Mouse (Mus musculus): ENCODE data around the gene Tcf23. TPM values are rescaled to one million over a fixed set of nuclear protein-coding genes. Genes with fewer than 3 reads are reported as not detected.
"Not testable (repeated sequence)": the region's sequence is repeated elsewhere in the genome, so short reads cannot be mapped to it uniquely, and the experiment has no call there.

Tcf23 gene
- polyA plus RNA-seq, 1 experiment: not detected

- Histone ChIP-seq H3K4me3 (ENCODE audit: insufficient read depth, low read length) (no peak overlapping the region), H3K27ac (ENCODE audit: insufficient read depth, low read depth, low read length) (no peak overlapping the region), H3K4me1 (ENCODE audit: control insufficient read depth, insufficient read depth, low read length) (no peaks in the 10 kb centered on the region)
- TF ChIP-seq CTCF (IDR thresholded peaks at IDR 0.05; ENCODE audit: low read depth, low read length) (no peak), POLR2A (IDR thresholded peaks at IDR 0.05; ENCODE audit: borderline replicate concordance, low read depth, low read length) (no peak)
Measured at GRCm38 (mm10) chr5:31012737-31013136, 44.3 kb downstream of the Tcf23 start.

GRCm38 (mm10) chr5:31015913-31016312 is 47.5 kb downstream of the Tcf23 start:
- Histone ChIP-seq H3K27ac (ENCODE audit: insufficient read depth, low read depth, low read length) (no peak overlapping the region), H3K4me3 (ENCODE audit: insufficient read depth, low read length) (no peak overlapping the region), H3K4me1 (ENCODE audit: control insufficient read depth, insufficient read depth, low read length) (no peaks in the 10 kb centered on the region)
- TF ChIP-seq CTCF (IDR thresholded peaks at IDR 0.05; ENCODE audit: low read depth, low read length) (no peak), POLR2A (IDR thresholded peaks at IDR 0.05; ENCODE audit: borderline replicate concordance, low read depth, low read length) (no peak)

GRCm38 (mm10) chr5:31021790-31022189 is 53.3 kb downstream of the Tcf23 start:
- not testable (repeated sequence) for H3K27ac ChIP-seq (ENCODE audit: insufficient read depth, low read depth, low read length); H3K4me1 ChIP-seq (ENCODE audit: control insufficient read depth, insufficient read depth, low read length); H3K4me3 ChIP-seq (ENCODE audit: insufficient read depth, low read length)

- TF ChIP-seq POLR2A (IDR thresholded peaks at IDR 0.05; ENCODE audit: borderline replicate concordance, low read depth, low read length) (no peak), CTCF (IDR thresholded peaks at IDR 0.05; ENCODE audit: low read depth, low read length) (no peak)
- Histone ChIP-seq H3K27ac (ENCODE audit: insufficient read depth, low read depth, low read length) (no peak overlapping the region), H3K4me1 (ENCODE audit: control insufficient read depth, insufficient read depth, low read length) (no peaks in the 10 kb centered on the region), H3K4me3 (ENCODE audit: insufficient read depth, low read length) (no peak overlapping the region)
Measured at GRCm38 (mm10) chr5:31022690-31023089, 54.2 kb downstream of the Tcf23 start.

GRCm38 (mm10) chr5:31023254-31023653 is 54.8 kb downstream of the Tcf23 start:
- Histone ChIP-seq H3K4me3 (ENCODE audit: insufficient read depth, low read length) (no peak overlapping the region), H3K27ac (ENCODE audit: insufficient read depth, low read depth, low read length) (no peak overlapping the region), H3K4me1 (ENCODE audit: control insufficient read depth, insufficient read depth, low read length) (no peaks in the 10 kb centered on the region)
- TF ChIP-seq CTCF (IDR thresholded peaks at IDR 0.05; ENCODE audit: low read depth, low read length) (no peak), POLR2A (IDR thresholded peaks at IDR 0.05; ENCODE audit: borderline replicate concordance, low read depth, low read length) (no peak)

- no peak for TF ChIP-seq POLR2A (IDR thresholded peaks at IDR 0.05; ENCODE audit: borderline replicate concordance, low read depth, low read length)
- no peak for TF ChIP-seq CTCF (IDR thresholded peaks at IDR 0.05; ENCODE audit: low read depth, low read length)
- H3K4me3 ChIP-seq (ENCODE audit: insufficient read depth, low read length): no peak overlapping the region
- no peak overlapping the region for H3K27ac ChIP-seq (ENCODE audit: insufficient read depth, low read depth, low read length)
- H3K4me1 ChIP-seq (ENCODE audit: control insufficient read depth, insufficient read depth, low read length): no peaks in the 10 kb centered on the region
Measured at GRCm38 (mm10) chr5:31024641-31025040, 56.2 kb downstream of the Tcf23 start.

Other genes with a start within 250 kb of the Tcf23 start
- 22.6 and 27.8 TPM in 2 replicates for gene Mapre3, start 154.0 kb upstream of the Tcf23 start, polyA plus RNA-seq (2012; ENCODE audit: insufficient read depth, insufficient read length, missing spikeins)
- 43.0 and 57.9 TPM in 2 replicates for gene Tmem214, start 100.7 kb upstream of the Tcf23 start, polyA plus RNA-seq (2012; ENCODE audit: insufficient read depth, insufficient read length, missing spikeins)
- gene Agbl5, start 80.0 kb upstream of the Tcf23 start, polyA plus RNA-seq (2012; ENCODE audit: insufficient read depth, insufficient read length, missing spikeins): 5.8 and 6.5 TPM in 2 replicates
- 317 and 358 TPM in 2 replicates for gene Ost4, start 60.9 kb upstream of the Tcf23 start, polyA plus RNA-seq (2012; ENCODE audit: insufficient read depth, insufficient read length, missing spikeins)
- gene Emilin1, start 55.3 kb upstream of the Tcf23 start, polyA plus RNA-seq (2012; ENCODE audit: insufficient read depth, insufficient read length, missing spikeins): 29.1 and 37.2 TPM in 2 replicates
- gene Khk, start 47.2 kb upstream of the Tcf23 start, polyA plus RNA-seq (2012; ENCODE audit: insufficient read depth, insufficient read length, missing spikeins): 29.8 and 38.9 TPM in 2 replicates
- not detected in 2 replicates for gene Cgref1, start 23.1 kb upstream of the Tcf23 start, polyA plus RNA-seq (2012; ENCODE audit: insufficient read depth, insufficient read length, missing spikeins)
- 131 and 140 TPM in 2 replicates for gene Preb, start 8.3 kb upstream of the Tcf23 start, polyA plus RNA-seq (2012; ENCODE audit: insufficient read depth, insufficient read length, missing spikeins)
- gene Atraid, start 79.7 kb downstream of the Tcf23 start, polyA plus RNA-seq (2012; ENCODE audit: insufficient read depth, insufficient read length, missing spikeins): 114 and 133 TPM in 2 replicates
- 5.5 and 7.5 TPM in 2 replicates for gene Slc5a6, start 80.3 kb downstream of the Tcf23 start, polyA plus RNA-seq (2012; ENCODE audit: insufficient read depth, insufficient read length, missing spikeins)
- gene Cad, start 86.1 kb downstream of the Tcf23 start, polyA plus RNA-seq (2012; ENCODE audit: insufficient read depth, insufficient read length, missing spikeins): 4.2 and 4.6 TPM in 2 replicates
- gene Dnajc5g, start 137.6 kb downstream of the Tcf23 start, polyA plus RNA-seq (2012; ENCODE audit: insufficient read depth, insufficient read length, missing spikeins): not detected in 2 replicates
- not detected in 2 replicates for gene Slc30a3, start 139.6 kb downstream of the Tcf23 start, polyA plus RNA-seq (2012; ENCODE audit: insufficient read depth, insufficient read length, missing spikeins)
- gene Trim54, start 148.1 kb downstream of the Tcf23 start, polyA plus RNA-seq (2012; ENCODE audit: insufficient read depth, insufficient read length, missing spikeins): not detected in 2 replicates
- gene Ucn, start 170.2 kb downstream of the Tcf23 start, polyA plus RNA-seq (2012; ENCODE audit: insufficient read depth, insufficient read length, missing spikeins): not detected in 2 replicates
- gene Mpv17, start 185.6 kb downstream of the Tcf23 start, polyA plus RNA-seq (2012; ENCODE audit: insufficient read depth, insufficient read length, missing spikeins): 75.0 and 75.3 TPM in 2 replicates
- gene Gm29609, start 211.2 kb downstream of the Tcf23 start, polyA plus RNA-seq (2012; ENCODE audit: insufficient read depth, insufficient read length, missing spikeins): 0.93 and 2.7 TPM in 2 replicates
- gene Gtf3c2, start 211.5 kb downstream of the Tcf23 start, polyA plus RNA-seq (2012; ENCODE audit: insufficient read depth, insufficient read length, missing spikeins): 80.4 and 90.2 TPM in 2 replicates
- gene Snx17, start 224.6 kb downstream of the Tcf23 start, polyA plus RNA-seq (2012; ENCODE audit: insufficient read depth, insufficient read length, missing spikeins): 80.3 and 85.8 TPM in 2 replicates
- gene Eif2b4, start 224.8 kb downstream of the Tcf23 start, polyA plus RNA-seq (2012; ENCODE audit: insufficient read depth, insufficient read length, missing spikeins): 28.3 and 28.9 TPM in 2 replicates
- gene Zfp513, start 233.6 kb downstream of the Tcf23 start, polyA plus RNA-seq (2012; ENCODE audit: insufficient read depth, insufficient read length, missing spikeins): 32.3 and 33.1 TPM in 2 replicates